Mouse (Mus musculus): ENCODE results near the gene Exoc3l4.

- TF ChIP-seq EP300 (IDR thresholded peaks at IDR 0.05; ENCODE audit: low read depth in 1 of 2, low read length in 2 of 2) (no peak), MXI1 (IDR thresholded peaks at IDR 0.05; ENCODE audit: low read depth, low read length) (no peak)
These were observed 43.4 kb upstream of the Exoc3l4 start for GRCm38 (mm10) chr12:111373411-111373810.
